Mouse (Mus musculus): ENCODE measurements around the gene Epm2aip1. TPM values are rescaled to one million over a fixed set of nuclear protein-coding genes. Genes with fewer than 3 reads are reported as not detected.

The Epm2aip1 gene
- polyA plus RNA-seq, 1 experiment from 2014 or later, result 42.3 TPM

- no peak overlapping the region for H3K27ac ChIP-seq (ENCODE audit: low read depth, low read length)
- no peaks in the 10 kb centered on the region for H3K4me1 ChIP-seq (ENCODE audit: control insufficient read depth, insufficient read depth, low read length)
- WGBS, result 96% methylated on average over 6 of the region's 6 CpGs
- no peaks in the 10 kb centered on the region for H3K27me3 ChIP-seq (ENCODE audit: control insufficient read depth, insufficient read depth, low read length)
- H3K4me3 ChIP-seq (ENCODE audit: low read depth, low read length), result no peak overlapping the region
- no peak overlapping the region for H3K9ac ChIP-seq (ENCODE audit: low read length)
- H3K9me3 ChIP-seq (ENCODE audit: control insufficient read depth, low read length), result no peaks in the 10 kb centered on the region
- ATAC-seq (ENCODE audit: low FRiP score) (no peak), DNase-seq (ENCODE audit: low spot score, missing footprints) (no peak)
- H3K4me2 ChIP-seq, result no peak overlapping the region
- no peaks in the 10 kb centered on the region for H3K36me3 ChIP-seq (ENCODE audit: control insufficient read depth, insufficient read depth, low read length)
These were observed 23.2 kb downstream of the Epm2aip1 start for GRCm38 (mm10) chr9:111294911-111295310.

GRCm38 (mm10) chr9:111295323-111295722 lies 23.6 kb downstream of the Epm2aip1 start:
- Histone ChIP-seq H3K9me3 (ENCODE audit: control insufficient read depth, low read length) (no peaks in the 10 kb centered on the region), H3K27ac (ENCODE audit: low read depth, low read length) (no peak overlapping the region), H3K4me3 (ENCODE audit: low read depth, low read length) (no peak overlapping the region), H3K9ac (ENCODE audit: low read length) (no peak overlapping the region), H3K4me2 (no peak overlapping the region), H3K27me3 (ENCODE audit: control insufficient read depth, insufficient read depth, low read length) (no peaks in the 10 kb centered on the region), H3K36me3 (ENCODE audit: control insufficient read depth, insufficient read depth, low read length) (no peaks in the 10 kb centered on the region), H3K4me1 (ENCODE audit: control insufficient read depth, insufficient read depth, low read length) (no peaks in the 10 kb centered on the region)
- DNase-seq (ENCODE audit: low spot score, missing footprints) (peak; percentile 28), ATAC-seq (ENCODE audit: low FRiP score) (no peak)
- WGBS, result 73% methylated on average over 2 of the region's 2 CpGs

GRCm38 (mm10) chr9:111296433-111296832 lies 24.7 kb downstream of the Epm2aip1 start:
- no peak overlapping the region for H3K9ac ChIP-seq (ENCODE audit: low read length)
- ATAC-seq (ENCODE audit: low FRiP score) (no peak), DNase-seq (ENCODE audit: low spot score, missing footprints) (peak; percentile 66)
- no peaks in the 10 kb centered on the region for H3K36me3 ChIP-seq (ENCODE audit: control insufficient read depth, insufficient read depth, low read length)
- no peak overlapping the region for H3K4me3 ChIP-seq (ENCODE audit: low read depth, low read length)
- H3K27me3 ChIP-seq (ENCODE audit: control insufficient read depth, insufficient read depth, low read length), result no peaks in the 10 kb centered on the region
- 80% methylated on average over 7 of the region's 7 CpGs for WGBS
- H3K4me1 ChIP-seq (ENCODE audit: control insufficient read depth, insufficient read depth, low read length), result no peaks in the 10 kb centered on the region
- H3K27ac ChIP-seq (ENCODE audit: low read depth, low read length), result no peak overlapping the region
- H3K9me3 ChIP-seq (ENCODE audit: control insufficient read depth, low read length), result no peaks in the 10 kb centered on the region
- H3K4me2 ChIP-seq, result no peak overlapping the region

- Histone ChIP-seq H3K4me3 (ENCODE audit: low read depth, low read length) (no peak overlapping the region), H3K9me3 (ENCODE audit: control insufficient read depth, low read length) (no peaks in the 10 kb centered on the region), H3K27ac (ENCODE audit: low read depth, low read length) (no peak overlapping the region), H3K27me3 (ENCODE audit: control insufficient read depth, insufficient read depth, low read length) (no peaks in the 10 kb centered on the region), H3K9ac (ENCODE audit: low read length) (no peak overlapping the region), H3K4me2 (no peak overlapping the region), H3K4me1 (ENCODE audit: control insufficient read depth, insufficient read depth, low read length) (no peaks in the 10 kb centered on the region), H3K36me3 (ENCODE audit: control insufficient read depth, insufficient read depth, low read length) (no peaks in the 10 kb centered on the region)
- 95% methylated on average over 2 of the region's 2 CpGs for WGBS
- ATAC-seq (ENCODE audit: low FRiP score) (no peak), DNase-seq (ENCODE audit: low spot score, missing footprints) (peak; percentile 33)
These were observed 26.9 kb downstream of the Epm2aip1 start for GRCm38 (mm10) chr9:111298606-111299005.

- no peak overlapping the region for H3K27ac ChIP-seq (ENCODE audit: low read depth, low read length)
- DNase-seq (ENCODE audit: low spot score, missing footprints) (no peak), ATAC-seq (ENCODE audit: low FRiP score) (no peak)
- H3K36me3 ChIP-seq (ENCODE audit: control insufficient read depth, insufficient read depth, low read length), result no peaks in the 10 kb centered on the region
- no peaks in the 10 kb centered on the region for H3K4me1 ChIP-seq (ENCODE audit: control insufficient read depth, insufficient read depth, low read length)
- no peaks in the 10 kb centered on the region for H3K9me3 ChIP-seq (ENCODE audit: control insufficient read depth, low read length)
- H3K4me3 ChIP-seq (ENCODE audit: low read depth, low read length), result no peak overlapping the region
- no peaks in the 10 kb centered on the region for H3K27me3 ChIP-seq (ENCODE audit: control insufficient read depth, insufficient read depth, low read length)
- no peak overlapping the region for H3K9ac ChIP-seq (ENCODE audit: low read length)
- H3K4me2 ChIP-seq, result no peak overlapping the region
- 71% methylated on average over 12 of the region's 12 CpGs for WGBS
These were observed 30.6 kb downstream of the Epm2aip1 start for GRCm38 (mm10) chr9:111302196-111302831.

- no peaks in the 10 kb centered on the region for H3K36me3 ChIP-seq (ENCODE audit: control insufficient read depth, insufficient read depth, low read length)
- WGBS, result 91% methylated on average over 6 of the region's 6 CpGs
These were observed 32.3 kb downstream of the Epm2aip1 start for GRCm38 (mm10) chr9:111304036-111304435.

GRCm38 (mm10) chr9:111306142-111306541 lies 34.4 kb downstream of the Epm2aip1 start:
- ATAC-seq (ENCODE audit: low FRiP score), result no peak
- 92% methylated on average over 7 of the region's 7 CpGs for WGBS
- H3K4me1 ChIP-seq (ENCODE audit: control insufficient read depth, insufficient read depth, low read length), result no peaks in the 10 kb centered on the region

More at GRCm38 (mm10) chr9:111304036-111304435, 32.3 kb downstream of the Epm2aip1 start:
- Histone ChIP-seq H3K9me3 (ENCODE audit: control insufficient read depth, low read length) (no peaks in the 10 kb centered on the region), H3K27ac (ENCODE audit: low read depth, low read length) (no peak overlapping the region), H3K4me2 (no peak overlapping the region), H3K4me1 (ENCODE audit: control insufficient read depth, insufficient read depth, low read length) (no peaks in the 10 kb centered on the region), H3K9ac (ENCODE audit: low read length) (no peak overlapping the region), H3K27me3 (ENCODE audit: control insufficient read depth, insufficient read depth, low read length) (no peaks in the 10 kb centered on the region), H3K4me3 (ENCODE audit: low read depth, low read length) (no peak overlapping the region)
- DNase-seq (ENCODE audit: low spot score, missing footprints) (no peak), ATAC-seq (ENCODE audit: low FRiP score) (no peak)

GRCm38 (mm10) chr9:111311031-111311842 lies 39.5 kb downstream of the Epm2aip1 start, which contains the start of gene Trank1:
Gene Trank1 (plus strand): TSS chr9:111311739.
- Histone ChIP-seq H3K27ac (ENCODE audit: low read depth, low read length) (no peak within 1 kb of the TSS), H3K4me2 (peak within 1 kb of the TSS; percentile 85), H3K4me3 (ENCODE audit: low read depth, low read length) (peak within 1 kb of the TSS; percentile 51), H3K9me3 (ENCODE audit: control insufficient read depth, low read length) (no peaks in the 10 kb centered on the region; the same call in 1 of the 2 replicates), H3K9ac (ENCODE audit: low read length) (peak within 1 kb of the TSS; percentile 40), H3K27me3 (ENCODE audit: control insufficient read depth, insufficient read depth, low read length) (peaks cover 42% of the 10 kb centered on the region), H3K36me3 (ENCODE audit: control insufficient read depth, insufficient read depth, low read length) (no peaks in the 10 kb centered on the region), H3K4me1 (ENCODE audit: control insufficient read depth, insufficient read depth, low read length) (peaks cover 12% of the 10 kb centered on the region)
- WGBS, result 9% methylated on average over 64 of the region's 72 CpGs
- DNase-seq (ENCODE audit: low spot score, missing footprints), result peak; percentile 95
- peak; percentile 59 for ATAC-seq (ENCODE audit: low FRiP score)

More at GRCm38 (mm10) chr9:111306142-111306541, 34.4 kb downstream of the Epm2aip1 start:
- H3K36me3 ChIP-seq (ENCODE audit: control insufficient read depth, insufficient read depth, low read length), result no peaks in the 10 kb centered on the region
- H3K27me3 ChIP-seq (ENCODE audit: control insufficient read depth, insufficient read depth, low read length), result peaks cover 12% of the 10 kb centered on the region
- H3K4me3 ChIP-seq (ENCODE audit: low read depth, low read length), result no peak overlapping the region
- H3K9ac ChIP-seq (ENCODE audit: low read length), result no peak overlapping the region
- DNase-seq (ENCODE audit: low spot score, missing footprints), result no peak
- H3K27ac ChIP-seq (ENCODE audit: low read depth, low read length), result no peak overlapping the region
- no peak overlapping the region for H3K4me2 ChIP-seq
- H3K9me3 ChIP-seq (ENCODE audit: control insufficient read depth, low read length), result no peaks in the 10 kb centered on the region; the same call in 1 of the 2 replicates

GRCm38 (mm10) chr9:111311843-111312441 lies 40.2 kb downstream of the Epm2aip1 start:
- Histone ChIP-seq H3K4me2 (peak overlapping the region; percentile 85), H3K4me1 (ENCODE audit: control insufficient read depth, insufficient read depth, low read length) (peaks cover 12% of the 10 kb centered on the region), H3K9me3 (ENCODE audit: control insufficient read depth, low read length) (no peaks in the 10 kb centered on the region; the same call in 1 of the 2 replicates), H3K27me3 (ENCODE audit: control insufficient read depth, insufficient read depth, low read length) (peaks cover 42% of the 10 kb centered on the region), H3K36me3 (ENCODE audit: control insufficient read depth, insufficient read depth, low read length) (no peaks in the 10 kb centered on the region), H3K4me3 (ENCODE audit: low read depth, low read length) (peak overlapping the region; percentile 51), H3K9ac (ENCODE audit: low read length) (peak overlapping the region; percentile 40), H3K27ac (ENCODE audit: low read depth, low read length) (no peak overlapping the region)
- ATAC-seq (ENCODE audit: low FRiP score), result peak; percentile 58
- DNase-seq (ENCODE audit: low spot score, missing footprints), result peak; percentile 91
- WGBS, result 2% methylated on average over 78 of the region's 98 CpGs

All from midbrain, embryonic 11.5 days (tissue).